Mouse (Mus musculus) cerebellum, adult 2 months (tissue): ENCODE measurements around the gene Myl6b.

Source experiments
- CTCF ChIP-seq: fragments of 200-500 bp; IDR thresholded peaks from 2 replicates; pipeline ENCODE4 v1.5.1; 2011; ENCODE audit warnings: low read depth, mild to moderate bottlenecking, control low read depth, low read length, moderate library complexity, borderline replicate concordance; ENCODE audit not compliant: insufficient read depth
- POLR2A ChIP-seq: fragments of 200-500 bp; IDR thresholded peaks from 2 replicates; pipeline ENCODE4 v1.6.1; 2011; ENCODE audit warnings: low read length, control low read depth, borderline replicate concordance; ENCODE audit not compliant: insufficient read depth

GRCm38 (mm10) chr10:128490912-128491311, 7.6 kb downstream of the Myl6b start:
- TF ChIP-seq POLR2A, result no peak
- TF ChIP-seq CTCF, result no peak
